Mouse (Mus musculus) thymus, adult 2 months (tissue): ENCODE results near the gene Mcfd2.

Experiments used
- CTCF ChIP-seq: fragments of 200-500 bp; IDR thresholded peaks from 2 replicates; pipeline ENCODE4 v1.5.1; 2012; ENCODE audit warnings: mild to moderate bottlenecking, control low read depth, low read length, moderate library complexity, borderline replicate concordance; ENCODE audit not compliant: control insufficient read depth, poor library complexity, insufficient read depth; ENCODE audit errors: extremely low read depth
- POLR2A ChIP-seq: fragments of 200-500 bp; IDR thresholded peaks from 2 replicates; pipeline ENCODE4 v1.6.1; 2012; ENCODE audit warnings: mild to moderate bottlenecking, low read length, control low read depth, moderate library complexity; ENCODE audit not compliant: control insufficient read depth, poor library complexity, insufficient read depth; ENCODE audit errors: extremely low read depth

DNA sequence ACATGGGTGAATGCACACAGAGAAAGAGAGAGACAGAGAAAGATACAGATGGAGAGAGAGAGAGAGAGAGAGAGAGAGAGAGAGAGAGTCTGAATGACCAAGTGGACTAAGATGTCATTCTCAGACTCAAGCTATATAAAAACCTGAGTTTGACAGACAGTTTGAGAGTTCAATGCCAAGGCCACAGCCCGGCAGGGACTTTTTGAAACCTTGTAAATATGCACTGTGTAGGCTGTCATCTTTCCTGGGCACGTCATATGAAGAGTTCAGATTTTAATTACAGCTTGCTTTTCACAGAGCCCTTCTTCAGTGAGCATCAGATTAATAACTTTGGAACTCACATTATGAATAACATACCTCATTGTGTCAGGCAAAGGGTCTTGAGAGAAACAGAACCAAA lies 55.2 kb downstream of the Mcfd2 start:
- TF ChIP-seq CTCF: no peak
- no peak for TF ChIP-seq POLR2A
